Mouse (Mus musculus) lung, adult 2 months (tissue): ENCODE data around the gene Jade2.
A peak's percentile ranks its signal among the peaks of the same experiment; 100 is the strongest.

ENCODE experiments used
- CTCF ChIP-seq: fragments of 200-500 bp; IDR thresholded peaks from 2 replicates; pipeline ENCODE4 v1.5.1; 2011; ENCODE audit warnings: mild to moderate bottlenecking, low read length, control low read depth; ENCODE audit not compliant: insufficient read depth
- POLR2A ChIP-seq: fragments of 200-500 bp; IDR thresholded peaks from 2 replicates; pipeline ENCODE4 v1.6.1; 2011; ENCODE audit warnings: low read depth, mild to moderate bottlenecking, control low read depth, low read length, borderline replicate concordance; ENCODE audit errors: extremely low read depth

DNA sequence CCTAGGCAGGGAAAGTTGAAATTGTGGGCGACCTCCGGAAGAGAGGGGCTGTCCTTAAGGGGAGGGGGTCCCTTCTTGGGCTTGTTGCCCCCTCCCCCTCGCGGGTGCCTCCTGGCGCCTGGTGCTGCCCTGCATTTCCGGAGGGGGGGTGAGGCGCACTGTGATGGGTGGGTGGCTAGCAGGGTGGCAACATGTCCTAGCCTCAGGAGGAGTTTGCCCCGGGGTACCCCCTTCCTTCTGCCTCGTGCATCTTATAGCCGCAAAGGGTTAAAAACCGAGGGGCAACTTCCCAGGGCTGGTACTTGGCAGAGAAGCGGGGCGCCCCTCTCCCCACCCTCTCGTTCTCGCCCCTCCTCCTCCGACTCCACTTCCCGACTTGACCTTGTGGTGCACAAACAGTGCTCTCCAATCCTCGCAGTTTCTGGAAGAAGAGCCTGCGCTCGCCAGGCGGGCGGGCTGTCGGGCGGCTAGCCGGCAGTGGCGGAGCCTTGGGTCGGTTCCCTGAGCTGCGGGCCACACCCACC lies 1.1 kb upstream of the Jade2 start:
- TF ChIP-seq POLR2A (peak; percentile 88), CTCF (no peak)
